Mouse (Mus musculus) hindbrain, embryonic 14.5 days (tissue): ENCODE measurements around the gene Colq. TPM values are rescaled to one million over a fixed set of nuclear protein-coding genes. Genes with fewer than 3 reads are reported as not detected.

Source experiments
- ATAC-seq: fragments of 200-750 bp; cut with Nextera tagmentation; 2 replicates; pipeline ENCODE4 v1.8.0; 2017; ENCODE audit warnings: moderate number of reproducible peaks, mild to moderate bottlenecking, moderate TSS enrichment, moderate library complexity; ENCODE audit not compliant: low FRiP score
- DNase-seq: peaks from one replicate; pipeline ENCODE4 v3.0.0-alpha.2; 2015; ENCODE audit warnings: low spot score
- H3K27ac ChIP-seq: fragments of 300-500 bp; sonication (generic); 2 replicates; pipeline ENCODE4 v1.5.1; 2014; ENCODE audit warnings: mild to moderate bottlenecking, moderate library complexity
- H3K27me3 ChIP-seq: fragments of 300-500 bp; sonication (generic); 2 replicates; pipeline ENCODE4 v1.6.1; 2014; ENCODE audit warnings: mild to moderate bottlenecking, low read length, mixed read lengths; ENCODE audit not compliant: control insufficient read depth, insufficient read depth
- H3K36me3 ChIP-seq: fragments of 300-500 bp; sonication (generic); replicated peaks from 2 replicates; pipeline ENCODE4 v1.6.1; 2014; ENCODE audit not compliant: control insufficient read depth, insufficient read depth
- H3K4me1 ChIP-seq: fragments of 300-500 bp; sonication (generic); replicated peaks from 2 replicates; pipeline ENCODE4 v1.6.1; 2014; ENCODE audit warnings: antibody characterized with exemption, low read length, mixed read lengths; ENCODE audit not compliant: control insufficient read depth, insufficient read depth
- H3K4me2 ChIP-seq: fragments of 300-500 bp; sonication (generic); replicated peaks from 2 replicates; pipeline ENCODE4 v1.6.1; 2014; ENCODE audit warnings: mild to moderate bottlenecking, moderate library complexity
- H3K4me3 ChIP-seq: fragments of 300-500 bp; sonication (generic); replicated peaks from 2 replicates; pipeline ENCODE4 v1.5.1; 2014; ENCODE audit warnings: mild to moderate bottlenecking, low read length
- H3K9ac ChIP-seq: fragments of 300-500 bp; sonication (generic); 2 replicates; pipeline ENCODE4 v1.6.1; 2014
- H3K9me3 ChIP-seq: fragments of 300-500 bp; sonication (generic); 2 replicates; pipeline ENCODE4 v1.6.1; 2016; ENCODE audit warnings: low read length; ENCODE audit not compliant: control insufficient read depth
- WGBS: fragments of 180-500 bp; shearing (Covaris S2); extraction: QIAGEN DNeasy Blood & Tissue Kit; methylation state at CpG from one replicate; pipeline ENCODE4 v1.1.7; 2014; 5-methylcytosine and 5-hydroxymethylcytosine counted together
- polyA plus RNA-seq: library from polyadenylated mRNA; unstranded; fragments of >200 nt; fragmentation: Nextera tagmentation; extraction: Ambion mirVana; gene quantifications from 2 replicates; pipeline ENCODE4 v1.2.1, GENCODE M21; 2014

Gene Colq
- polyA plus RNA-seq, 1 experiment from 2014 or later = 0.24 TPM

DNA sequence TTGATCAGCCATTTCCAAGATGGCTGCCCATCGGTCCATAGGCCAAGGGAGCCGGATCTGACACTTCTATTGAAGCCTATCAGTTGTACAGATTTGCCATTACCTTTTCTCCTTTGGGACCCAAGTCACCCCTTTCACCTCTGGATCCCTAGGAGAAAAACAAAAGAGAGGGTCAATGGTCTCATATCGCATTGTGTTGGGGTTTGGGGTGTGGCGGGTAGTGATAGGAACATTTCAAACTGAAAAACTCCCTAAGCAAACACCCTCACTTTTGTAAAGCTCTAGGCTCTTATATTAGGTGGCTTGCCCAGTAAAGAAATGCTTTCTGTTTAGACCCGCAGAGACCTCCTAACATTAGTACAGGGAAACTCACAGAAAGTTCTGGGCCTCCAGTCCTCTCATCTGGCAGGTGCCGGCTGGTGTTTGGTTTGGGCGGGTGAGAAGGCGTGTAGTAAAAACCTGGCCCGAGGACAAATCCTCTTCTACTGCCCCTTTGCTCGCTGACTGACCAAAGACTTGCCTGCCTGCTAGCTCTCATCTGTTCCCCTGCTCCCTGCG, 47.2 kb downstream of the Colq start:
- H3K4me2 ChIP-seq = no peak overlapping the region
- H3K4me3 ChIP-seq = no peak overlapping the region
- H3K9ac ChIP-seq = no peak overlapping the region
- H3K27ac ChIP-seq = no peak overlapping the region
- H3K9me3 ChIP-seq = no peaks in the 10 kb centered on the region
- no peaks in the 10 kb centered on the region for H3K36me3 ChIP-seq
- DNase-seq = no peak
- no peaks in the 10 kb centered on the region for H3K4me1 ChIP-seq
- no peaks in the 10 kb centered on the region for H3K27me3 ChIP-seq
- no peak for ATAC-seq
- 88% methylated on average over 11 of the region's 11 CpGs for WGBS

DNA sequence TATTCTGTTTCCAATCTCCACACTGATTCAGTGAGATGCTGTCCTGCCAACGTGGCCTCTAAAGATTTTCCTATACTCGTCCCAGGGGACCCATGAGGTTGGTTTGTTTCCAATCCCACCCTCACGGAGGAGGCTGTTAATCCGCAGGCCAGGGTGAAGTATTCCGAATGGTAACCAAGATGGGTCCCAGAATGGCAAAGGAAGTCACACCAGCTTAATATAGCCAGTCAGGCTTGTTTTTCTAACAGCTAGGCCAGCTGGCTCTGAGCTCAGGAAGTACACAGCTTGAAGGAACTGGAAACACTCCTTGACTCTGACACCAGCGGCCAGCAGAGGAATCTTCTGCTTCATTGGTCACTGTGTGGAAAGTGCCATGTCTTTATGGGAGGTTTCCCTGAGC, 53.8 kb downstream of the Colq start:
- WGBS = 76% methylated on average over 6 of the region's 6 CpGs
- DNase-seq = no peak

DNA sequence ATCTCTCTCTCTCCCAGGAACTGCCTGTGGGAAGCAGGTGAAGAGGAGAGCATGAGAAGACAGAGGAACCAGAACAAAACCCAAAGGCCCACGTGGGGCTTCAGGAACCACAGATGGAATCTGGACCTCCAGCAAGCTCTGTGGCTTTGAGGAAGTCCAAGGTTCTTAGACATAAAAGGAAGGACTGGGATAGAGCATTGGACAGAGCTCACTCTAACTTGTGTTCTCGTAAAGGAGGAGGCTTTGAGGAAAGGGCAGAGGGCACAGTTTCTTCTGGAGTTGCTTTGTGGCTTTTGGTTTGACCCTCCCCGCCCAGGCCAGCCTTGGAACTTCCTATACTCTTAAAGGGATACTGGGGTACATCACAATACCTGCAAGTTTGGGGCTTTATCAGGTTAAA, 58.5 kb downstream of the Colq start:
- Histone ChIP-seq H3K4me3 (no peak overlapping the region), H3K27ac (no peak overlapping the region), H3K9ac (no peak overlapping the region), H3K27me3 (no peaks in the 10 kb centered on the region), H3K4me2 (no peak overlapping the region), H3K9me3 (no peaks in the 10 kb centered on the region), H3K36me3 (no peaks in the 10 kb centered on the region), H3K4me1 (no peaks in the 10 kb centered on the region)
- 62% methylated on average over 3 of the region's 3 CpGs for WGBS
- ATAC-seq (no peak), DNase-seq (no peak)

More for the DNA sequence above, 53.8 kb downstream of the Colq start:
- H3K9me3 ChIP-seq = no peaks in the 10 kb centered on the region
- no peak overlapping the region for H3K27ac ChIP-seq
- H3K4me2 ChIP-seq = no peak overlapping the region
- H3K27me3 ChIP-seq = no peaks in the 10 kb centered on the region
- no peaks in the 10 kb centered on the region for H3K36me3 ChIP-seq
- H3K4me1 ChIP-seq = no peaks in the 10 kb centered on the region
- ATAC-seq = no peak
- H3K4me3 ChIP-seq = no peak overlapping the region
- H3K9ac ChIP-seq = no peak overlapping the region

DNA sequence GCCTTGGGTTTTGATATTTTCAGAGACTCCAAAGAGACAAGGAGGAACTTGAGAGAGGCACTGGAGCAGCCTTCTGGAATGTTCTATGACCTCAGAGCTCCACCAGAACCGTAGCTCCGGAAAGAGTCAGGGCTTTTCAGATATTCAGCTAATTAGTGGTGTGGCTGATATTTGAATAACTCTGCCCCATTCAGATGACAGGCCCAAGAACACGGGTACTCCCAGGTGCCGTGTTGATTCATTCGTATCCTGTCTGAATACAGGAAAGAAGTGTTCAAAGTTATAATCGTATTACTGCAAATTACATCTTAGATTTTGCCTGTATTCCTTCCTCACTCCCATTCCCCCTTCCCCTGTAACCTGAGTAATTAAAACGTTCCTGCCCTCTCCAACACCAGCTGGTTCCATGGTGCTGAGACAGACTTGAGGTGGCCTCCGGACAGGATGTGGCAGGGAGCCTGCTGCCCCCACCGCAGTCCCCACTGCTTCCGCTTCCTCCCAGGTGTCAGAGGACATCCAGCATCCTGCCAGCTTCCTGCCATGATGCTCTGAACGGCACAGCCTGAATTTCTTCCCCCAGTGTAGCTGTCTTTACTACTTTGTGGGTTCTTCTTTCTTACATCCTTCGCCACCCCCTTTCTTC, 59.5 kb downstream of the Colq start:
- ATAC-seq (no peak), DNase-seq (no peak)
- Histone ChIP-seq H3K4me2 (no peak overlapping the region), H3K4me3 (no peak overlapping the region), H3K36me3 (no peaks in the 10 kb centered on the region), H3K4me1 (no peaks in the 10 kb centered on the region), H3K9ac (no peak overlapping the region), H3K27ac (no peak overlapping the region), H3K9me3 (no peaks in the 10 kb centered on the region), H3K27me3 (no peaks in the 10 kb centered on the region)
- WGBS = 75% methylated on average over 12 of the region's 12 CpGs

DNA sequence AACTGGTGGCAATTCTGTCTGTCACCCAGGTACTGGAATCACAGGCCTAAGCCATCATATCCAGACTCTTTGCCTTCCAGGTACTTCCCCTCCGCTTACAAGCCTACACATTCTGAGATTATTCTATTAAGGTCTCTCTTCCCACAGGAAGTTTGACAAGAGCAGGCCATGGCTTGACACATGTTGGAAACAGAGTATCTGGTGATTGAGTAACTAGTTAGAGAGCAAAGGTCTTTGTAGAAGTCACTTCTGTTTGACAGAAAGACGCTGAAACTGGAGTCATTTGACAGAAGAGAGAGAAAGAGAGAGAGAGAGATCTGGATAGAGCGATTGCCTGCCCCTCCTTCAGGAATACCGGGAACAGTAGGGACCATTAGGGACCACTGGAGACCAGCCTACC, 60.3 kb downstream of the Colq start:
- no peaks in the 10 kb centered on the region for H3K4me1 ChIP-seq
- H3K27me3 ChIP-seq = no peaks in the 10 kb centered on the region
- DNase-seq (no peak), ATAC-seq (no peak)
- H3K27ac ChIP-seq = no peak overlapping the region
- no peaks in the 10 kb centered on the region for H3K9me3 ChIP-seq
- H3K4me3 ChIP-seq = no peak overlapping the region
- H3K4me2 ChIP-seq = no peak overlapping the region
- H3K36me3 ChIP-seq = no peaks in the 10 kb centered on the region
- H3K9ac ChIP-seq = no peak overlapping the region
- 92% methylated on average over 4 of the region's 4 CpGs for WGBS

DNA sequence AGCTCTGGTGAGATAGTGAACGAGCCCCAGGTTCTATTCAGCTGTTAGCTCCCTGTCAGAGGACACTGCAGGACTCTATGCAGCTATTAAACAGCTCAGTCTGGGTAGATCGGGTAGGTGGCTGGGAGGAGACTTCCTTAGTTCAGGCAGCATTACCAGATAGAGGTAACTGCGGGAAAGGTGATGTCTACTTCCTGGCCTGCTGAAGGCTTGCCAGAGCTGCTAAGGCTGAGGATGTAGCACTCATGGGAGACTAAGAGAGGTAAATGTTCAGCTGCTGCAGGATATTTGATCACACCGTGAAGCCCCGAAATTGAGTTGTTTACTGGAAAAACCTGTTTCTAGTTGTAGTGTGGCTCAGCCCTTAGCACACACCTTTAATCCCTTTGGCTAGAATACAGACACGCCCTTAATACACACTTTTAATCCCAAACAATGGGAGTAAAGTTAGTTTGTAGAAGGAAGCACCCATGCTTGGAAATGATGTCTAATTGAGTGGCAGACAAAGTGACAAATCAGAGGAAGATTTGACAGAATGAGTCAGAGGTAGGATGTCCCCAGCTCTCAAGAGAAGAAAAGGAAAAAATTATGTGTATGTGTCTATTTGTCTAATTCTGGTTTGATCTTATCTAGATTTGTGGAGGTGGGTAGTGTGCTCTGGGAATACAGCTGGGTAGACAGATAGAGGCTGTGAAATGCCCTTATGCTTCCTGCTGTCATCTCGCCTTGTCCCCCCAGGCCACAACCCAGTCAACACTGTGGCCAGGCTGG, 65.9 kb downstream of the Colq start:
- H3K9ac ChIP-seq = no peak overlapping the region
- H3K4me3 ChIP-seq = no peak overlapping the region
- ATAC-seq = no peak
- H3K4me2 ChIP-seq = no peak overlapping the region
- no peaks in the 10 kb centered on the region for H3K9me3 ChIP-seq
- WGBS = 85% methylated on average over 7 of the region's 7 CpGs
- H3K27me3 ChIP-seq = no peaks in the 10 kb centered on the region
- H3K4me1 ChIP-seq = no peaks in the 10 kb centered on the region
- no peak for DNase-seq
- no peak overlapping the region for H3K27ac ChIP-seq
- no peaks in the 10 kb centered on the region for H3K36me3 ChIP-seq

DNA sequence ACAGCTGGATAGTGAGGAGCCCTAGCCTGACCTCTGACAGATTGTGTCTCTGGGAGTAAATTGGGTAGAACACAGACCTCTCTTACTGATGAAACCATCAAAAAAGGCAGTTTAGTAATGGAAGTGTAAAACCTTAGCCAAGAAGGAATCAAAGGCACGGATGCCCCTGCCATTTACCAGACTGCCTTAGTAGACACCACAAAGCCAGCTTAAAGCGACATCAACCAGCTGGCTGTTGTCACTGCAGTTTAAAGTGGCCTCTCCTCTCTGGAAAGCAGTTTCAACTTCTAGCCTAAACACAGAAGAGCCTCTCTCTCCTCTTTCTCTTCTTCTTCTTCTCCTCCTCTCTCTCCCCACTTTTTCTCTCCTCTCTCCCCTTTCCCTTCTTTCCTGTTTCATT, 69.8 kb downstream of the Colq start:
- no peak overlapping the region for H3K27ac ChIP-seq
- DNase-seq (no peak), ATAC-seq (no peak)
- no peaks in the 10 kb centered on the region for H3K27me3 ChIP-seq
- H3K4me1 ChIP-seq = no peaks in the 10 kb centered on the region
- no peak overlapping the region for H3K4me3 ChIP-seq
- WGBS = 91% methylated on average over 2 of the region's 2 CpGs
- H3K4me2 ChIP-seq = no peak overlapping the region
- no peaks in the 10 kb centered on the region for H3K9me3 ChIP-seq
- no peaks in the 10 kb centered on the region for H3K36me3 ChIP-seq
- no peak overlapping the region for H3K9ac ChIP-seq

DNA sequence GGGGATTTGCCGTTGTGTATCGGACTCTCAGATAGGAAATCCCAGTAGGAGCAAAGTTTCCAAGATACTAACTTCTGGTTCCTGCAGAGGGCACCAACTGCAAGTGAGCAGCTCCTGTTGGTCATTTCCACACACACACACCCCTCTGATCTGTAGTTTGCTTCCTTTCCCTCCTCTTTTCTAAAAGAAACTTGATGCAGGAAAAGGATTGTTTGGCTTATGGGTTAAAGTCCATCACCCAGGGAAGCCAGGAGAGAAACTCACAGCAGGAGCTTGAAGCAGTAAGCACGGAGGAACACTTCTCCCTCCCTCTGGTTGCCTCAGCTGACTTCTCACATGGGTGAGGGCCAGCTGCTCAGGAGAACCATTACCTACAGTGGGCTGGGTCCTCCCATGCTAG, 72.0 kb downstream of the Colq start:
- no peak for ATAC-seq
- Histone ChIP-seq H3K4me2 (no peak overlapping the region), H3K4me1 (no peaks in the 10 kb centered on the region), H3K9me3 (peaks cover 9% of the 10 kb centered on the region), H3K27me3 (no peaks in the 10 kb centered on the region), H3K4me3 (no peak overlapping the region), H3K27ac (no peak overlapping the region), H3K9ac (no peak overlapping the region), H3K36me3 (no peaks in the 10 kb centered on the region)
- WGBS = 61% methylated on average over 3 of the region's 3 CpGs
- no peak for DNase-seq

DNA sequence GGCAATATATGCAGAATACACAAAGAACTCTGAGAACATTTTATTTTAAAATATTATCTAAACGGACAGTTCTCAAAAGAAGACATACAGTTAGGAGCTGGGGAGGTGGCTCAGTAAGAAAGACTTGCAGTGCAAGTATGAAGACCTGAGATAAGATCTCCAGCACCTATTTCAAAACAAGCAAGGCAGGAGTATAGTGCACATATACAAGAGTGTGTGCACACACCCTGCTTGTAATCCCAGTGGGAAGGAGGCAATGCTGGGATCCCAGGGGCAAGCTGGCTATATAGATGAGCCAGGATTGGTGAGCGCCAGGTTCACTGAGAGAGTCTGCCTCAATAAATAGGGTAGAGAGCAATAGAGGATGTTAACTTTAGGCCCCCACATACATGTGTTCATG, 75.2 kb downstream of the Colq start:
- DNase-seq (no peak), ATAC-seq (no peak)
- Histone ChIP-seq H3K4me2 (no peak overlapping the region), H3K27ac (no peak overlapping the region), H3K4me3 (no peak overlapping the region), H3K27me3 (no peaks in the 10 kb centered on the region), H3K9ac (no peak overlapping the region), H3K36me3 (no peaks in the 10 kb centered on the region), H3K9me3 (peaks cover 12% of the 10 kb centered on the region), H3K4me1 (no peaks in the 10 kb centered on the region)
- WGBS = 96% methylated on average over 2 of the region's 2 CpGs
